Mouse (Mus musculus) megakaryocyte, embryonic 14.5 days (primary cell): ENCODE measurements around the gene Nr3c2. TPM values are rescaled to one million over a fixed set of nuclear protein-coding genes. Genes with fewer than 3 reads are reported as not detected.

ENCODE experiments used
- H3K27me3 ChIP-seq: replicated peaks from 2 replicates; pipeline ENCODE3; 2012; ENCODE audit warnings: inconsistent platforms
- H3K36me3 ChIP-seq: replicated peaks from 2 replicates; pipeline ENCODE3; 2012; ENCODE audit warnings: low read length, inconsistent platforms, mixed read lengths
- H3K4me1 ChIP-seq: 2 replicates; pipeline ENCODE4 v1.6.1; 2012; ENCODE audit warnings: inconsistent platforms
- H3K4me3 ChIP-seq: replicated peaks from 2 replicates; pipeline ENCODE3; 2012; ENCODE audit warnings: moderate library complexity, mild to moderate bottlenecking, inconsistent platforms
- H3K9me3 ChIP-seq: 2 replicates; pipeline ENCODE4 v1.6.1; 2012; ENCODE audit warnings: inconsistent platforms
- FLI1 ChIP-seq: IDR thresholded peaks from 2 replicates; pipeline ENCODE4 v1.6.1; 2012; ENCODE audit warnings: low read length, inconsistent platforms, mixed read lengths
- GATA1 ChIP-seq: IDR thresholded peaks from 3 replicates; pipeline ENCODE4 v1.6.1; 2012; ENCODE audit warnings: mixed read lengths, low read length, inconsistent platforms, borderline replicate concordance
- polyA plus RNA-seq: library from polyadenylated mRNA; stranded (reverse); fragments of >175 nt; gene quantifications from 2 replicates; pipeline ENCODE4 v1.2.3, GENCODE M21; 2012; ENCODE audit warnings: low replicate concordance; ENCODE audit not compliant: insufficient read depth

Nr3c2 gene
- polyA plus RNA-seq, 1 experiment = not detected

GRCm38 (mm10) chr8:77189318-77189717, 290.1 kb downstream of the Nr3c2 start:
- H3K36me3 ChIP-seq = no peaks in the 10 kb centered on the region
- TF ChIP-seq FLI1 = no peak
- no peak for TF ChIP-seq GATA1
- no peaks in the 10 kb centered on the region for H3K4me1 ChIP-seq
- no peak overlapping the region for H3K4me3 ChIP-seq
- peaks cover 8% of the 10 kb centered on the region for H3K9me3 ChIP-seq
- H3K27me3 ChIP-seq = no peaks in the 10 kb centered on the region

DNA sequence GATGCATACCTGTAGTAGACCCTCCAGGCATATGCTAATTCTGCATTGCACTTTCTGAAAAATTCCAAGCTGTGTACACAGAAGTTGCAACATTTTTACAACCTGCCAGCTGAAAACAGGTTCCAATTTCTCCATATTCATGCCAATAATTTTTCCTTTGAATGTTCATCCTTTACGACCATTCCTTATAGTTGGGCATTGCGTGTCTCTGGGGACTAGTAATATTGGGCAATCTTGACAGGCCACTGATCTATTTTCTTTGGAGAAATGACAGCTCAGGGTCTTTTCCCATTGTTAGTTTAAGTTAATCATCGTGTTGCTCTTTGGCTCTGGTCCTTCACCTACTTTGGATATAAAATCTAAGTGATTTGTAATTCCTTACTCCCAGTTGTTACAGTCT, 291.2 kb downstream of the Nr3c2 start:
- Histone ChIP-seq H3K4me3 (no peak overlapping the region), H3K4me1 (no peaks in the 10 kb centered on the region), H3K36me3 (no peaks in the 10 kb centered on the region), H3K27me3 (no peaks in the 10 kb centered on the region), H3K9me3 (peaks cover 6% of the 10 kb centered on the region)
- no peak for TF ChIP-seq GATA1
- no peak for TF ChIP-seq FLI1

GRCm38 (mm10) chr8:77209297-77209696, 310.1 kb downstream of the Nr3c2 start:
- TF ChIP-seq FLI1 (no peak), GATA1 (no peak)
- no peak overlapping the region for H3K4me3 ChIP-seq
- H3K9me3 ChIP-seq = no peaks in the 10 kb centered on the region
- no peaks in the 10 kb centered on the region for H3K36me3 ChIP-seq
- no peaks in the 10 kb centered on the region for H3K27me3 ChIP-seq
- no peaks in the 10 kb centered on the region for H3K4me1 ChIP-seq

GRCm38 (mm10) chr8:77213893-77214464, 314.7 kb downstream of the Nr3c2 start:
- no peaks in the 10 kb centered on the region for H3K9me3 ChIP-seq
- H3K36me3 ChIP-seq = no peaks in the 10 kb centered on the region
- no peaks in the 10 kb centered on the region for H3K4me1 ChIP-seq
- TF ChIP-seq GATA1 (no peak), FLI1 (no peak)
- no peak overlapping the region for H3K4me3 ChIP-seq
- H3K27me3 ChIP-seq = no peaks in the 10 kb centered on the region

DNA sequence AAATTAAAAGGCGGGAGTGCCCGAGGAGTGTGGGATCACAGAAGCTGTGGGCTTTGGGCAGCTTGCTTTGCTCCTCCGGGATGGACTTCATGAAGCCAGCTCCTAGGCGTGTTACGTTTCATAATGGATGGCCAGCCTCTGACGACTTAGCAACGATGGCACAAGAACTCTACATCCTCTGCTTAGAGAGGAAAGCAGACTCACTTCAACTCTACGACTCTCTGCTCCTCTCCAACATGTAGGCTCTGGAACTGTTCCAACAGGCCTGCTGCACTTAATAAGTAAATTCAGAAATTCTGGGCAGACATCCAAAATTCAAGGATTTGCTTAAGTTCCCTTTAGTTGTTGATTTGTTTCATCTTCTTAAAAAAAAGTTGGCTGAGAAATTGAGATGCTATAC, 315.4 kb downstream of the Nr3c2 start:
- no peaks in the 10 kb centered on the region for H3K9me3 ChIP-seq
- no peaks in the 10 kb centered on the region for H3K27me3 ChIP-seq
- no peak overlapping the region for H3K4me3 ChIP-seq
- no peaks in the 10 kb centered on the region for H3K4me1 ChIP-seq
- no peak for TF ChIP-seq FLI1
- no peak for TF ChIP-seq GATA1
- H3K36me3 ChIP-seq = no peaks in the 10 kb centered on the region

DNA sequence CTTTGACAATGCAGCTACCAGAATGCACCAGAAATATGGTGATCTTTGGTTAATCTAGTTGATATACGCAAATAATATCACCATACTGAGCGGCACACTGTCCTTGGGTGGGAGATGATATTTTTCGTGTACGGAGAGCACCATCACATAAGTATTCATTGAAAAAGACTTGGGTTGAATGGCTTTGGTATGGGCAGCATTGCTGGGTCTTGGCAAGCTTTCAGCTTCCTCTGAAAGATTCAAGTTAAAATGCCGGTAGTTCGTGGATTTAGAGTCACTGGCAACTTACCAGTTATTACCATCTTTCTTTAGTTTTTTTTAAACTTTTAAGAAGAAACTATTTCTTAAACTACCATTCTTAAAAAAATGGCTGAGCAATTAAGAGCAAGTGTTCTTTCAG, 315.9 kb downstream of the Nr3c2 start:
- Histone ChIP-seq H3K27me3 (no peaks in the 10 kb centered on the region), H3K9me3 (no peaks in the 10 kb centered on the region), H3K36me3 (no peaks in the 10 kb centered on the region), H3K4me3 (no peak overlapping the region), H3K4me1 (no peaks in the 10 kb centered on the region)
- TF ChIP-seq GATA1 (no peak), FLI1 (no peak)

GRCm38 (mm10) chr8:77223123-77223522, 323.9 kb downstream of the Nr3c2 start:
- Histone ChIP-seq H3K4me1 (no peaks in the 10 kb centered on the region), H3K27me3 (no peaks in the 10 kb centered on the region), H3K36me3 (no peaks in the 10 kb centered on the region), H3K4me3 (no peak overlapping the region), H3K9me3 (peaks cover 12% of the 10 kb centered on the region; the same call in 1 of the 2 replicates)
- TF ChIP-seq FLI1 (no peak), GATA1 (no peak)

DNA sequence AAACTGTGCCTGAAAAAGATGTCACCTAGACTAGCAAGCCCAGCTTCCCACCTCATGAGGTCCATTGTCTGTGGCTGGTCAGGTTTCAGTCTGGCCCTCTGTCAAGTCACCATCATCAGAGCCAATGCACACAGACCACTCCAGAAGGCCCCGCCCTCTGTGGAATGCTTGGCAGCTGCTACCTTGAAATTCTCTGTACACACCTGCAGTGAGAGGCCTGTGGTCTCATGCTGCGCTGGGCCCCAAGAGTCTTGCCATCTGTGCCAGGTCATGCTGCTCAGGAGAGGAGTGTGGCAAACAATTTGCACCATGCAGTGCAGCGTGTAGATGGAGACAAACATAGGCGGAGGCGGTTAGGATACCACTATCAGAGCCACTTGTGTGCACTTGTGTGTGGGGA, 328.5 kb downstream of the Nr3c2 start:
- TF ChIP-seq GATA1 (no peak), FLI1 (no peak)
- Histone ChIP-seq H3K9me3 (peaks cover 12% of the 10 kb centered on the region; the same call in 1 of the 2 replicates), H3K27me3 (no peaks in the 10 kb centered on the region), H3K36me3 (no peaks in the 10 kb centered on the region), H3K4me3 (no peak overlapping the region), H3K4me1 (no peaks in the 10 kb centered on the region)

GRCm38 (mm10) chr8:77228688-77229087, 329.4 kb downstream of the Nr3c2 start:
- 0 out of 2 replicates have a peak, but pooled peaks cover 4% of the 10 kb centered on the region for H3K9me3 ChIP-seq
- no peaks in the 10 kb centered on the region for H3K36me3 ChIP-seq
- peaks cover 3% of the 10 kb centered on the region for H3K27me3 ChIP-seq
- H3K4me3 ChIP-seq = no peak overlapping the region
- no peak for TF ChIP-seq FLI1
- no peak for TF ChIP-seq GATA1
- H3K4me1 ChIP-seq = no peaks in the 10 kb centered on the region

DNA sequence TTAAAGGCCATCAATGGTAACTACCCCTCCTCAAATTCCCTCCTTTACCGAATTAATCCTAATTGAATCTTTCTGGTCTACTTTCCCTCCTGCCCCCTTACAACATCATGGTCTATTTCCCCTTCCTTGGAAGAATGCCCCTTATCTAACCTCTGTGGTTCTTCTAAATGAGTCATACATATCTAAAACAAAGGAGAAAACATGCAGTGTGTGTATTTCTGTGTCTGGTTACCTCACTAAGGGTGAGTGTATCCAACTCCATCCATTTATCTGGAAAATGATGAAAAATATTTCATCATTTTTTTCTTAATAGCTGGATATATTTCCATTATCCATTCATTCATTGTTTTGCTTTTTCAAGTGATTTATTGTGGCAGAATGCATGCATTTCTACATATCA, 332.0 kb downstream of the Nr3c2 start:
- TF ChIP-seq FLI1 (no peak), GATA1 (no peak)
- H3K36me3 ChIP-seq = no peaks in the 10 kb centered on the region
- H3K9me3 ChIP-seq = 0 out of 2 replicates have a peak, but pooled peaks cover 4% of the 10 kb centered on the region
- H3K4me1 ChIP-seq = no peaks in the 10 kb centered on the region
- no peak overlapping the region for H3K4me3 ChIP-seq
- H3K27me3 ChIP-seq = peaks cover 9% of the 10 kb centered on the region
